Mouse (Mus musculus) erythroblast, embryonic 14.5 days (primary cell): ENCODE measurements around the gene Nepn. TPM values are rescaled to one million over a fixed set of nuclear protein-coding genes. Genes with fewer than 3 reads are reported as not detected.

Source experiments
- H3K27me3 ChIP-seq: 2 replicates; pipeline ENCODE4 v1.6.1; 2012; ENCODE audit warnings: inconsistent platforms; ENCODE audit not compliant: control insufficient read depth
- H3K36me3 ChIP-seq: 2 replicates; pipeline ENCODE4 v1.6.1; 2012; ENCODE audit warnings: mild to moderate bottlenecking, inconsistent platforms; ENCODE audit not compliant: control insufficient read depth
- H3K4me1 ChIP-seq: 2 replicates; pipeline ENCODE4 v1.6.1; 2012; ENCODE audit warnings: inconsistent platforms; ENCODE audit not compliant: control insufficient read depth
- H3K4me3 ChIP-seq: replicated peaks from 2 replicates; pipeline ENCODE3; 2012; ENCODE audit warnings: moderate library complexity, mild to moderate bottlenecking, inconsistent platforms
- H3K9me3 ChIP-seq: 2 replicates; pipeline ENCODE4 v1.6.1; 2012; ENCODE audit warnings: low read length, inconsistent platforms, mixed read lengths; ENCODE audit not compliant: control insufficient read depth
- GATA1 ChIP-seq: IDR thresholded peaks from 2 replicates; pipeline ENCODE4 v1.6.1; 2012; ENCODE audit warnings: low read length, inconsistent platforms, mixed read lengths
- TAL1 ChIP-seq: IDR thresholded peaks from 3 replicates; pipeline ENCODE4 v1.6.1; 2012; ENCODE audit warnings: low read length, inconsistent platforms, mixed read lengths
- polyA plus RNA-seq: library from polyadenylated mRNA; stranded (reverse); fragments of >175 nt; gene quantifications from 2 replicates; pipeline ENCODE4 v1.2.3, GENCODE M21; 2012

Gene Nepn
- polyA plus RNA-seq, 1 experiment = not detected

GRCm38 (mm10) chr10:52434836-52435235 lies 46.1 kb downstream of the Nepn start:
- Histone ChIP-seq H3K9me3 (no peaks in the 10 kb centered on the region), H3K36me3 (peaks cover 69% of the 10 kb centered on the region)

More at GRCm38 (mm10) chr10:52434836-52435235, 46.1 kb downstream of the Nepn start:
- H3K27me3 ChIP-seq = no peaks in the 10 kb centered on the region
- H3K4me3 ChIP-seq = no peak overlapping the region
- no peaks in the 10 kb centered on the region for H3K4me1 ChIP-seq
- TF ChIP-seq TAL1 (no peak), GATA1 (no peak)

Other genes with a start within 250 kb of the Nepn start
- gene Ros1, start 193.7 kb upstream of the Nepn start, polyA plus RNA-seq = not detected in 2 replicates
- gene Dcbld1, start 155.4 kb upstream of the Nepn start, polyA plus RNA-seq = 0.01 TPM in 2 replicates
- gene Gm26741, start 30.2 kb upstream of the Nepn start, polyA plus RNA-seq = not detected in 2 replicates
- 0.02 and 0.05 TPM in 2 replicates for gene Gopc, start 6.8 kb upstream of the Nepn start, polyA plus RNA-seq
- gene Nus1, start 28.6 kb downstream of the Nepn start, polyA plus RNA-seq = 0.65 and 0.82 TPM in 2 replicates